Comparison of ENCODE assay signal across 8 mouse cellular contexts in the genomic region with DNA sequence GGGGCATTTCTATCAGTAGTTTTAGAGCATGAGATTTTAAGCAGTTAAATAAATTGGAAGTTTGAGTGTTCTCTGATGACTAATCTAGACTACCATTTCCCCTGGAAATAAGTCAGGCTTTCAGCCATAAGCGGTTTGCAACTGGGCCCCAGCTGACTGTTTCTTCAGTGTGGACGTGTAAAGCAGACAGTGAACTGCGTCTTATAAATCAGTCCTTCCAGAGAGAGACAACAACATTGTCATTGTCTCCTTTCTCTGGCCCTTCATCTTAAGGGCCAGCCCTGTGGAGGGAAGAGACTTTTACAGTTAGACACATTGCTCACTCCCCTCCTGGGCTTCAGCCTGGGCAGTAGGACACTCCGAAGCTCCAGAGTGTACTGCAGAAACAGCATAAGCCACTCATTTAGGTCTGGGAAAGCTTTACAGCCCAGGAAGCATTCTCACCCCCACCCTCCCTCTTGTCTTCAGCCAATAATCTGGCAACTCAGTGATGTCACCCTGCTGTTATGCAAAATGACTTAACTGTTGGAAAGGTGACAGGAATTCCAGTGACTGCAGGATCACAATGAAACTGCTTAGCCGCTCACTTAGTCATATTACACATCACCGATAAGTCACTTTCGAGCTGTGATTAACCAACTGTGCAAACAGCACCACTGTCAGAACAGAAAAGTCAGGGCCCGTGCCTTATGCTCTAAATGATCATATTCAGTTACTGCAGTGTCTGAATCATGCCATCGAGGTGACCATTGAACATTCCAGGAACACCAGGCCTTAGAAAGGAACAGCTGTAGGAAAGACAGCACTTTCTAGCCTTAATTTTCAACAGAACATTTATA. TPM values are rescaled to one million over a fixed set of nuclear protein-coding genes. Genes with fewer than 3 reads are reported as not detected.
DNase-seq lines count a peak whose midpoint lies in the region; ATAC-seq and TF ChIP-seq lines count a peak whose summit lies in the region.

No protein-coding gene starts in this region.

- WGBS in forebrain, embryonic 12.5 days = 9% methylated on average over 9 of the region's 9 CpGs
- WGBS in liver, postnatal 0 days (ENCODE audit: insufficient replicate concordance) = 32% methylated on average over 9 of the region's 9 CpGs

- no peaks in the 10 kb centered on the region for H3K79me3 ChIP-seq in C2C12 (ENCODE audit: low read depth)

- H3ac ChIP-seq in C2C12 (ENCODE audit: control insufficient read depth, insufficient read length, low read depth) = peak overlapping the region; percentile 27

- H3K4me3 ChIP-seq in C2C12 (ENCODE audit: insufficient read depth, poor library complexity, severe bottlenecking) = no peak overlapping the region
- H3K4me3 ChIP-seq in brown adipose tissue, adult 24 weeks (ENCODE audit: insufficient read depth, low read depth, low read length) = peak overlapping the region; percentile 35
- H3K4me3 ChIP-seq in forebrain, embryonic 12.5 days (replicated peaks) = no peak overlapping the region
- peak overlapping the region; percentile 9; the same call in 1 of the 2 replicates for H3K4me3 ChIP-seq in liver, postnatal 0 days (ENCODE audit: low read depth, low read length)

- intact Hi-C loops in heart, postnatal 25 days (cut with DNase I) = loop anchor here (2.0 kb wide), 1 partner anchor 43 kb away; a partner anchor contains a TSS

- TF ChIP-seq CTCF in C2C12 (IDR thresholded peaks at IDR 0.05; ENCODE audit: control insufficient read depth, insufficient read depth, insufficient read length) = no peak
- no peak for TF ChIP-seq CTCF in liver, postnatal 0 days (IDR thresholded peaks at IDR 0.05; ENCODE audit: low read depth)

- peak overlapping the region; percentile 21 for H3K4me2 ChIP-seq in forebrain, embryonic 12.5 days
- peak overlapping the region; percentile 51 for H3K4me2 ChIP-seq in liver, postnatal 0 days (ENCODE audit: low read depth, low read length)

- peak overlapping the region; percentile 86 for H3K27ac ChIP-seq in brown adipose tissue, adult 24 weeks (replicated peaks; ENCODE audit: low read depth, low read length)
- no peak overlapping the region for H3K27ac ChIP-seq in forebrain, embryonic 12.5 days
- peak overlapping the region; percentile 84 for H3K27ac ChIP-seq in liver, postnatal 0 days (ENCODE audit: low read depth)

- no peak overlapping the region for H3K9ac ChIP-seq in forebrain, embryonic 12.5 days
- H3K9ac ChIP-seq in liver, postnatal 0 days (replicated peaks) = peak overlapping the region; percentile 48

- peak; percentile 84 for ATAC-seq in forebrain, embryonic 12.5 days (ENCODE audit: low FRiP score)
- ATAC-seq in liver, postnatal 0 days = peak; percentile 96
- ATAC-seq in erythroid progenitor cell, adult 5-6 weeks (replicated peaks; ENCODE audit: low FRiP score, poor library complexity, severe bottlenecking) = no peak

- DNase-seq in heart, postnatal 25 days (ENCODE audit: low spot score) = peak; percentile 71
- DNase-seq in kidney, postnatal 4 days = peak; percentile 55 to 79
- peak; percentile 54 for DNase-seq in liver, postnatal 0 days
- DNase-seq in ovary, postnatal 10 days (ENCODE audit: low spot score) = peak; percentile 15

- H3K36me3 ChIP-seq in C2C12 (ENCODE audit: control insufficient read depth, insufficient read depth) = no peaks in the 10 kb centered on the region
- H3K36me3 ChIP-seq in forebrain, embryonic 12.5 days (replicated peaks) = no peaks in the 10 kb centered on the region
- no peaks in the 10 kb centered on the region for H3K36me3 ChIP-seq in liver, postnatal 0 days (replicated peaks; ENCODE audit: insufficient read depth, low read length)

- H3K9me3 ChIP-seq in forebrain, embryonic 12.5 days = no peaks in the 10 kb centered on the region
- no peaks in the 10 kb centered on the region for H3K9me3 ChIP-seq in liver, postnatal 0 days (ENCODE audit: low read length)

- H3K79me2 ChIP-seq in C2C12 (ENCODE audit: control insufficient read depth, insufficient read depth) = no peaks in the 10 kb centered on the region

- no peaks in the 10 kb centered on the region; the same call in 1 of the 2 replicates for H3K4me1 ChIP-seq in brown adipose tissue, adult 24 weeks (ENCODE audit: control insufficient read depth, insufficient read depth, insufficient read length, low read length)
- peaks cover 16% of the 10 kb centered on the region for H3K4me1 ChIP-seq in forebrain, embryonic 12.5 days
- H3K4me1 ChIP-seq in liver, postnatal 0 days (ENCODE audit: insufficient read depth) = peaks cover 7% of the 10 kb centered on the region; the same call in 1 of the 2 replicates

- no peaks in the 10 kb centered on the region for H3K27me3 ChIP-seq in C2C12 (ENCODE audit: control insufficient read depth, insufficient read depth, insufficient read length)
- H3K27me3 ChIP-seq in forebrain, embryonic 12.5 days = 0 out of 2 replicates have a peak, but pooled peaks cover 6% of the 10 kb centered on the region
- no peaks in the 10 kb centered on the region for H3K27me3 ChIP-seq in liver, postnatal 0 days (ENCODE audit: insufficient read depth, low read length)

- peak; percentile 63; the same call in 1 of the 2 replicates for TF ChIP-seq EP300 in liver, postnatal 0 days (IDR thresholded peaks at IDR 0.05; ENCODE audit: low read depth)

TF ChIP-seq in C2C12, 6 proteins besides CTCF, POLR2A, EP300 and RAD21:
- no peak for TF ChIP-seq MYOG (IDR thresholded peaks at IDR 0.05; ENCODE audit: control insufficient read depth, extremely low read depth, insufficient read length)
- TF ChIP-seq MAX (IDR thresholded peaks at IDR 0.05) = peak; percentile 36
- peak; percentile 83 for TF ChIP-seq MYOD1 (IDR thresholded peaks at IDR 0.05; ENCODE audit: control insufficient read depth, insufficient read length, low read depth)
- TF ChIP-seq USF1 (IDR thresholded peaks at IDR 0.05; ENCODE audit: low read depth) = peak; percentile 1
- no peak for TF ChIP-seq CEBPB (IDR thresholded peaks at IDR 0.05; ENCODE audit: low read depth)
- peak; percentile 94 for TF ChIP-seq FOSL1 (IDR thresholded peaks at IDR 0.05; ENCODE audit: insufficient read depth, low read length, poor library complexity, severe bottlenecking)

RNA-seq across cellular contexts. Expression of a gene that starts 42.2 kb away (rescaled TPM):
- 11.6 TPM for polyA plus RNA-seq in C2C12 (2012; fragmentation: generic; extraction: Trizol)
- polyA plus RNA-seq in brown adipose tissue, adult 24 weeks (2012; ENCODE audit: insufficient read depth, insufficient read length, missing spikeins) = 11.3 and 12.0 TPM in 2 replicates
- 12.0 and 14.8 TPM in 2 replicates for polyA plus RNA-seq in forebrain, embryonic 12.5 days (2016; fragmentation: Nextera tagmentation; extraction: Ambion mirVana)
- total RNA-seq in heart, postnatal 25 days (2021) = 10 to 100 TPM; 23.1 to 25.1 TPM
- polyA plus RNA-seq in liver, postnatal 0 days (2015; fragmentation: Nextera tagmentation; extraction: Ambion mirVana) = 5.5 and 6.1 TPM in 2 replicates
- 11.9 and 16.8 TPM in 2 replicates for total RNA-seq in erythroid progenitor cell, adult 5-6 weeks (2015; ENCODE audit: low replicate concordance)
- total RNA-seq in erythroid progenitor cell, adult 5-6 weeks (2017; ENCODE audit: low replicate concordance) = 18.2 and 27.2 TPM in 2 replicates

Comparison
In these comparisons a context has a peak if more than half of its experiments do, and no peak if none do; other contexts are left out.
1. H3K4me3 ChIP-seq: peak in brown adipose tissue, adult 24 weeks (single experiment) and liver, postnatal 0 days (single experiment); none in C2C12 (single experiment) and forebrain, embryonic 12.5 days (single experiment).
2. DNase-seq: peak in every context shown above with its lines; median percentile 71 in heart, postnatal 25 days; 67 in kidney, postnatal 4 days; 54 in liver, postnatal 0 days; 15 in ovary, postnatal 10 days.